Mouse (Mus musculus): ENCODE data around the gene Kel. TPM values are rescaled to one million over a fixed set of nuclear protein-coding genes. Genes with fewer than 3 reads are reported as not detected.

Kel gene
- 0.23 TPM in 1 of 2 replicates, not detected in the other for polyA plus RNA-seq (2015; fragmentation: Nextera tagmentation; extraction: Ambion mirVana)

DNA sequence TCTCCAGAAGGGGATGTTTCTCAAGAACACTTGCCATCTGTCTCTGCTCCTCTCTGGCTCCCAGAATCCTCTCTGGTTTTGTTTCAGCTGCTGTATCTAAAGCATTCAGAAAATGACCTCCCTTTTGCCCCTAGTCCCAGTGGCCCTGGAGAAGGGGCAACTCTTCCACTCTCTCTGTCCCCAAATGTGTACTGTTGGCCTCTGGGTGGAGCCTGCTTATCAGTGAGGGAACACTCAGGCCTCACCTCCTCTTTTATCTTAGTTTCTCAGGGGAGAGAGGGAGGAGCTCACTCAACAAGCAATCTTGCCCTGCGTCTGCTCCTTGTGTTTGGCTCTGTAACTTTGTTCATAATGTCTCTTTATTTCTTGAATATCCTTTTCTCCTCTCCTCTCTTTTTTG lies at the start of gene Kel:
TSS of gene Kel (minus strand) at position 217 of the 400 bp plus-strand sequence.

DNA sequence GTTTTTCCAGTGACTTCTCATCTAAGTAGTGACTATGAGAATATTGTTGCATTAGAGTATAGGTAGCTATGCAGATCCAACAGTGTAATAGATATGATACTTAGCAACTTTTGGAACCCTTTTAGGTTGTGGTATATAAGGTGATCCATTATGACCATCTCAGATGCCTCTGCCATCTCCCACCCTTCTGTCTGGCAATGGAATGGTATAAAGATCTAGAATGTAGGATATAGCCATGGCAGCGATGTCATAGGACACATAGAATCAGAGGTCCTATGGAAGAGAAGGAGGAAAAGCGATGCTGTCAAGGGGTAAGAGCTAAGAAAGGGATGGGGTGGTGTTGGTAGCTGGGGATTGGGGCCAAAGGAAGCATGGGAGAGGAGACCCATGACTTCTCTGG lies 20.0 kb downstream of the Kel start, which contains the start of gene Llcfc1:
TSS of gene Llcfc1 (plus strand) at position 301 of the 400 bp plus-strand sequence.

DNA sequence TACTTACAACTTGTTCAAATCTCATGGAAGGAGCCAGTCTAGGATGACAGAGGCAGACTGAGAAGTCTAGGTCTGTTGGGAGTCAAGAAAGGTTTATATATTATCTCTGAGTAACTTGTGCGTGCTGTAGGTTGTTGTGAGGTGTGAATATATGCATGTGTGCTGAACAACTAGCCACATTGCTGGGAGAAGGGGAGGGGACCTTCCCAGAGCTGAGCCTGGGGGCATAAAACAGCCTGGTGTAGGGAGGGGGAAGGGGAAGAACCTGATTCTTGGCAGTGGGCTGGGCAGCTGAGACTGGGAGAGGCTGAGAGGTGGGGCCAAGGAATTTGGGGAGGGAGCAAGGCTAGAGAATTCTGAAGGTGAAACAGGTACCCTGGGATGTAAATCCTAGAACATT lies 23.5 kb downstream of the Kel start, which contains the start of gene Trpv5:
TSS of gene Trpv5 (minus strand) at position 101 of the 400 bp plus-strand sequence.

Other genes starting within 250 kb of the Kel start
- not detected in 2 replicates for gene Prss1, start 245.4 kb downstream of the Kel start, polyA plus RNA-seq (2015; fragmentation: Nextera tagmentation; extraction: Ambion mirVana)
- gene Prss2, start 182.6 kb downstream of the Kel start, polyA plus RNA-seq (2015; fragmentation: Nextera tagmentation; extraction: Ambion mirVana): not detected in 2 replicates
- 4.8 and 6.3 TPM in 2 replicates for gene Ephb6, start 98.9 kb downstream of the Kel start, polyA plus RNA-seq (2015; fragmentation: Nextera tagmentation; extraction: Ambion mirVana)
- gene Trpv6, start 67.9 kb downstream of the Kel start, polyA plus RNA-seq (2015; fragmentation: Nextera tagmentation; extraction: Ambion mirVana): 0.07 TPM in 1 of 2 replicates, not detected in the other
- gene Trpv5, start 23.6 kb downstream of the Kel start, polyA plus RNA-seq (2015; fragmentation: Nextera tagmentation; extraction: Ambion mirVana): not detected in 2 replicates
- not detected in 2 replicates for gene Llcfc1, start 19.9 kb downstream of the Kel start, polyA plus RNA-seq (2015; fragmentation: Nextera tagmentation; extraction: Ambion mirVana)
- not detected in 2 replicates for gene Olfr459, start 70.8 kb upstream of the Kel start, polyA plus RNA-seq (2015; fragmentation: Nextera tagmentation; extraction: Ambion mirVana)
- gene Pip, start 143.2 kb upstream of the Kel start, polyA plus RNA-seq (2015; fragmentation: Nextera tagmentation; extraction: Ambion mirVana): not detected in 2 replicates
- gene Sval2, start 148.7 kb upstream of the Kel start, polyA plus RNA-seq (2015; fragmentation: Nextera tagmentation; extraction: Ambion mirVana): not detected in 2 replicates
- gene Sval1, start 247.3 kb upstream of the Kel start, polyA plus RNA-seq (2015; fragmentation: Nextera tagmentation; extraction: Ambion mirVana): not detected in 2 replicates

Measured in skeletal muscle tissue, postnatal 0 days (tissue).